Mouse (Mus musculus): ENCODE measurements around the gene Hist1h3f. TPM values are rescaled to one million over a fixed set of nuclear protein-coding genes. Genes with fewer than 3 reads are reported as not detected.

Hist1h3f gene
- 21.9 and 24.1 TPM in 2 replicates for total RNA-seq (2017)

DNA sequence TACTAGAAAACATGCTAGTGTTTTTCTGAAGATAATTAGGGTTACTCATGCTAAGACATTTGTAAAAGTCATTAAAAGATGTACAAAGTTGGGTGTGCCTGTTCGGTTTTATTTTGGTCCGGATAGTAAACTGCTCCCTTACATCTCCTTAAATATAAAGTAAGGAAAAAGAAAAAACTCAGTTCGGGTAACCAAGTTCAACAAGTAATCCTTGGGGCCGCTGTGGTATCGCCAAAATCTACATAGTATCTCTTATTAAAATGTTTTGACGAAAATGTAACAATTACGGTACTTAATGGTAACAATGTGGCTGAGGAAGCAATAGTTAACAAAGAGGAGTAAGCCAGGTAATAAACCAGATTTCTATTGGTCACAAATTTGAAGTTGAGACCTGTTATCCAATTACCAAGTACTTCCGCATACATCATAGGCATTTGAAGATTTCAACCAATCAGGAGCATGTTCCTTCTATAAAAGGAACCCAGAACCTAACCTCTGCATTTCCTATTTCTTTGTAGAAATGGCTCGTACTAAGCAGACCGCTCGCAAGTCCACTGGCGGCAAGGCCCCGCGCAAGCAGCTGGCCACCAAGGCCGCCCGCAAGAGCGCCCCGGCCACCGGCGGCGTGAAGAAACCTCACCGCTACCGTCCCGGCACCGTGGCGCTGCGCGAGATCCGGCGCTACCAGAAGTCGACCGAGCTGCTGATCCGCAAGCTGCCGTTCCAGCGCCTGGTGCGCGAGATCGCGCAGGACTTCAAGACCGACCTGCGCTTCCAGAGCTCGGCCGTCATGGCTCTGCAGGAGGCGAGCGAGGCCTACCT is at the start of gene Hist1h3f:
Gene Hist1h3f (plus strand): TSS at position 88 of the 822 bp plus-strand sequence.
- ATAC-seq (ENCODE audit: extremely low read depth, insufficient number of reproducible peaks, low FRiP score, poor library complexity, severe bottlenecking) = peak; percentile 91

GRCm38 (mm10) chr13:23495526-23495925 is 48.3 kb upstream of the Hist1h3f start:
- no peak for ATAC-seq (ENCODE audit: extremely low read depth, insufficient number of reproducible peaks, low FRiP score, poor library complexity, severe bottlenecking)

GRCm38 (mm10) chr13:23497656-23498321 is 46.1 kb upstream of the Hist1h3f start:
- no peak for ATAC-seq (ENCODE audit: extremely low read depth, insufficient number of reproducible peaks, low FRiP score, poor library complexity, severe bottlenecking)

DNA sequence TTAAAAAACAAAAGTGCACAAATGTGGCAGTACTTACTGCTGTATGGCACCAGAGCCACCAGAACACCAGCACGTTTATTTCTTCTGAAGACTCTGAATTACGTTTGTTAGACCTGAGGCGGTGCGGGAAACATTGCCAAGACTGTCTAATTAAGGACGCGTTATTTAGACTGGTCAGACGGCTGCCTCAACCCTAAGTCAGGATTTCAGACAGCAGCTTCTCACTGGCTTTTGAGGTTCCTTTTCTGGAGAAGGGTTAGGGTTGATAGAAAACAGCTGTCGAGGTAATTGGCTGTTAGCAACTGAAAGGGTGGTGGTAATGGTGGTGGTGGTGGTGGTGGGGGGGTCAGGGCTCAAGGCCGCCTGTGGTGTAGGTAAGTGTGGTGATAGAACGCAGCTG is 45.2 kb upstream of the Hist1h3f start:
- ATAC-seq (ENCODE audit: extremely low read depth, insufficient number of reproducible peaks, low FRiP score, poor library complexity, severe bottlenecking) = no peak

GRCm38 (mm10) chr13:23499943-23500342 is 43.9 kb upstream of the Hist1h3f start:
- ATAC-seq (ENCODE audit: extremely low read depth, insufficient number of reproducible peaks, low FRiP score, poor library complexity, severe bottlenecking) = no peak

DNA sequence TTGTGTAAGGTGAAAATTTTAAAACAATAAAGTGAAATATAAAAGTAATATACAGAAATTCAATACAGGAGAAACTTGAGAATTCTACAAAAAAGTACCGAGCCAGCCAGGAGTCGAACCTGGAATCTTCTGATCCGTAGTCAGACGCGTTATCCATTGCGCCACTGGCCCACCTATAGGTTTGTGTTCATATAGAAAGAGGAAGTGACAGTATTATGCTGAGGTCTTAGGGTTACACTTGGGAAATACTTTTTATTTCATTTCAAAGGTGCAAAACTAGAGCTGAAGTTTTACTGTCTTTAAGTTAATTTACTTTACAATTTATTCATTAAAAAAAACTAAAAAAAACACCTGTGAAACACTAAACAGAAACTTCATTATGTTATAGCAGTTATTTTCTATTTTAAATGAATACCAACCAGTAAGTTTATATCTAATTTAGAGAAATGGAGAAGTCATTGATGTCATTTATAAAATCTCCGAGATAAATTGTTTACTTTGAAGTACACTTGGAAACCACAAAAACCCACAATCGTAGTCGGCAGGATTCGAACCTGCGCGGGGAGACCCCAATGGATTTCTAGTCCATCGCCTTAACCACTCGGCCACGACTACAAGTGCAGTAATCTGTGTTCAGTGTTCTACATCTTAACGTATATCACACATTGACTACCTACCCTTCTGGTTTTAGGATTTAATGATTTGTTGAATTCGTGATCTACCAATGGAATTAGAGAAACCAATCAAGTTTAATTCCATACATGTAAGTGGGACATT is 43.2 kb upstream of the Hist1h3f start:
- no peak for ATAC-seq (ENCODE audit: extremely low read depth, insufficient number of reproducible peaks, low FRiP score, poor library complexity, severe bottlenecking)

GRCm38 (mm10) chr13:23501511-23501910 is 42.3 kb upstream of the Hist1h3f start:
- ATAC-seq (ENCODE audit: extremely low read depth, insufficient number of reproducible peaks, low FRiP score, poor library complexity, severe bottlenecking) = no peak

DNA sequence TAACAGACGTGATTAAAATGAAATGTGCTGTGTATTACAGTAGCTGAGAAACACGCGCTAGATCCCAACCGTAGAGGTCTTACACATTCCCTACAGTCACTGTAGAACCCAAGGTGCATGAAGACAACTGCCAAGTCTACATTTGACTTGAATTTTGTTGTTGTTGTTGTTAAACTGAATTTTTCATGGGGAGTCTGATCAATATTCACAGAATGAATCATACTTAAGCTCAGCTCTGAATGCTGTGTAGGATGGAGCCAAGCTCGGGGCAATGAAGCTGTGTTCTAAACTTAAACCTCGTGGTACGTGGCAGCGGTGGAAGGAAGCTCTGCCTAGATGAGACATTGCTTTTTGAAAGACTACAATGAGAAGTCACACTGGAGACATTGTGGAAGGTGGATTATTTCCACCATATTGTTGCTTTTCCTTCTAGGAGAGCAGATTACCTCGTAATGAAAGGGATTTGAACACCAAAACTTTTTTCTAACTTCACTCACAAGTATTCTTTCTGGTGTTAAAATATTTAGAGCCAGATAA is 41.8 kb upstream of the Hist1h3f start:
- ATAC-seq (ENCODE audit: extremely low read depth, insufficient number of reproducible peaks, low FRiP score, poor library complexity, severe bottlenecking) = no peak

DNA sequence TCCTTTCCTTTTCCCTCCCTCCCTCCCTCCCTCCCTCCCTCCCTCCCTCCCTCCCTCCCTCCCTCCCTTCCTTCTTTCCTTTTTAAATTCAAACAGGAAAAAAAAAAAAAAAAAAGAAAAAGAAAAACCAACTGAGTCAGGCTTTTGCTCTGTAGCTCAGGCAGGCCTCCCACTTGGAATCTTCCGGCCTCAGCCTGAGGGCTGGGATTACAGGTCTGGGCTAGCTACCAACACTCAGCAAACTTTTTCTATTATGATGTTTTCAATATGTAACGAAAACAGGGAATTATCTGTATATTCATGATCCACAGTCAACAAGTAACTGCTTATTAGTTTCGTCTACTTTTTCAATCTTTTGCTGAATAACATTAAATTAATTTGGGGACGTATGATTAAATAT is 40.9 kb upstream of the Hist1h3f start:
- ATAC-seq (ENCODE audit: extremely low read depth, insufficient number of reproducible peaks, low FRiP score, poor library complexity, severe bottlenecking) = no peak

DNA sequence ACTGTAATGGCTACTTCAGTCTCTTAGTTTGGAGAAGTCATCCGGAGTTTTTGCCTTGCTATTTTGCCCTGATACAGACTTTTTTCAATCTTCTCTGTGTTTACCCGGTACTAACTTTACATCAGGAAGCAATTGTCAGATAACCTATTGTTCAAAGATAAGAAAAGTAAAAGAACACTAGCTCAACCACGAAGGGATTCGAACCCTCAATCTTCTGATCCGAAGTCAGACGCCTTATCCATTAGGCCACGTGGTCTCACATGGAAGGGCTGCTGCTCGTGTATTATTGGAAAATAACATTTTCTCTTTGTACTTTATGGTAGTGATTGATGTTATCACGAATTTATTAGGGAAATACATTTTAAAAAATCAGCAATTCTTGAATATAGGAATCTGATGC is 40.1 kb upstream of the Hist1h3f start:
- ATAC-seq (ENCODE audit: extremely low read depth, insufficient number of reproducible peaks, low FRiP score, poor library complexity, severe bottlenecking) = no peak

GRCm38 (mm10) chr13:23505662-23506345 is 38.0 kb upstream of the Hist1h3f start:
- ATAC-seq (ENCODE audit: extremely low read depth, insufficient number of reproducible peaks, low FRiP score, poor library complexity, severe bottlenecking) = no peak

GRCm38 (mm10) chr13:23506351-23506750 is 37.5 kb upstream of the Hist1h3f start:
- no peak for ATAC-seq (ENCODE audit: extremely low read depth, insufficient number of reproducible peaks, low FRiP score, poor library complexity, severe bottlenecking)

DNA sequence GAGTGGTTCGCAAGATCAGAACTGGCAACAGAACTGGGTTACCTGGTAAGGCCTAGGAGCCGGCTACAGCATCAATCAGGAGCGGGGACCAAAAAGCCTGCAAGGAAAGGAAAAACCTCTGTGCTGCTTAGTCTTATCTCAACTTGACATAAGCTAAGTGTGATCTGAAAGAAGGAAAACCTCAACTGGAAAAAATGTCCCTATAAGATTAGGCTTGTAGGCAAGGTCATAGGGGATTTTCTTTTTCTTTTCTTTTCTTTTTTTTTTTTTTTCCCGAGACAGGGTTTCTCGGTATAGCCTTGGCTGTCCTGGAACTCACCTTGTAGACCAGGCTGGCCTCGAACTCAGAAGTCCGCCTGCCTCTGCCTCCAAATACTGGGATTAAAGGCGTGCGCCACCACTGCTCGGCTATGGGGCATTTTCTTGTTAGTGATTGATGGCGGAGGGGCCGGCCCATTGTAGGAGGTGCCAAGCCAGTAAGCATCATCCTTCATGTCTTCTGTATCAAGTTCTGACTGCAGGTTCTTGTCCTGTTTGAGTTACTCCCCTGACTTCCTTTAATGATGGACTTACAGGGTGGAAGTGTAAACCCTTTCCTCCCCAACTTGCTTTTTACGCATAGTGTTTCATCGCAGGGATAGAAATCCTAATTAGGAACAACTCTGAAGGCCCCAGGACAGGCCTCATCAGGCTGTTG is 36.9 kb upstream of the Hist1h3f start:
- no peak for ATAC-seq (ENCODE audit: extremely low read depth, insufficient number of reproducible peaks, low FRiP score, poor library complexity, severe bottlenecking)

- ATAC-seq (ENCODE audit: extremely low read depth, insufficient number of reproducible peaks, low FRiP score, poor library complexity, severe bottlenecking) = no peak
Observed at GRCm38 (mm10) chr13:23510127-23510526, 33.7 kb upstream of the Hist1h3f start.

GRCm38 (mm10) chr13:23513517-23513916 is 30.3 kb upstream of the Hist1h3f start:
- ATAC-seq (ENCODE audit: extremely low read depth, insufficient number of reproducible peaks, low FRiP score, poor library complexity, severe bottlenecking) = no peak

DNA sequence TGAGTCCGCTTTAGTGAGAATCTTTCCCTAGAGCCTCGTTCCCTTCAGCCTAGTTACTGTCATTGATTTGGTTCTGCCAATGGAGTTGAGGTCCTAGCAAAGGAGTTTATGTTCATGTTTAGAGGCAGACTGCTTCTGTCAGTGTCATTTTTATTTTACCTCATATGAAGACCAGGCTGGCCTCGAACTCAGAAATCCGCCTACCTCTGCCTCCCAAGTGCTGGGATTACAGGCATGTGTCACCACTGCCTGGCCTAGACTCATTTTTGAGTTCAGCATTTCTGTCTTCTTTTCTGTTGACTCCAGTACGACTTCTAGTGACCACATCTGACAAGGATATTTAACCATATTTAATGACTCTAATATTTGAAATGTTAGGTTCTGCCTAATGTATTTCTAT is 28.6 kb upstream of the Hist1h3f start:
- ATAC-seq (ENCODE audit: extremely low read depth, insufficient number of reproducible peaks, low FRiP score, poor library complexity, severe bottlenecking) = no peak

DNA sequence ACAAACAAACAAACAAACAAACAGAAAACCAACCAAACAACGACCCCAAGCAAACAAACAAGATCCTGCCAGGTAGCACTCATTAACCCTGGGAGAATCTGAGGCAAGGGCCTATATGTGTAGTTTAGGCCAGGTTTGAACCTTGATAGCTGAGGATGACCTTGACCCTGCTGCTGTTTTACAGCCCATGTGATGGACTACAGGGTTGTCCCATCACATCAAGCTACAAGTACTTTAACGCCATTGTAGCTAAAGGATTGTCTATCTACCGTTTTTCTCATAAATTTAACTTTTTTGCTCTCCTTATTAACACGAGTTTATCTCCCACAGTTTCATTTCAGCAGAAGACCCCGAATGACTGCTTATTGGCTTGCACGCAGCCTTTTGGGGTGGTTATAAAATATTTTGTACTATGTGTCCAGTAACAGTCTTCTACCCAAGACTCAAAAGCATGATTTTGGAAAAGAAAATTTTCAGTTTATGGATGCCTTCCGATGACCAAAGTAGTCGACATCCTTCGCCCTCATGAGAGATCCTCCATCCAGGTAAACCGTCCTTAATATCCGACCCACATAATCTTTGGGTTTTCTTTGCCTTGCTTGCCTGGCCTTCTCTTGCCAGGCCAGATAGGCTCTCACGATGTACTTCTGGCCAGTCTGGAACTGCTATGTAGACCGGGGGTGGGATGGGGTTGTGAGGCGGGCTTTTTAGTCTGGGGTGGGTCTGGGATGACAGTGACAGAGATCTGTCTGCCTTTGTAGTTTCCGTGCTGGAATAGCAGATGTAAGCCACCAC is 27.8 kb upstream of the Hist1h3f start:
- ATAC-seq (ENCODE audit: extremely low read depth, insufficient number of reproducible peaks, low FRiP score, poor library complexity, severe bottlenecking) = no peak

All from neutrophil, adult 5-6 weeks (primary cell).